Mouse (Mus musculus): ENCODE measurements around the gene Zbtb4. TPM values are rescaled to one million over a fixed set of nuclear protein-coding genes. Genes with fewer than 3 reads are reported as not detected.

Gene Zbtb4
- 1.1 and 1.2 TPM in 2 replicates for polyA plus RNA-seq (2014; fragmentation: Nextera tagmentation; extraction: Ambion mirVana)

GRCm38 (mm10) chr11:69765221-69766125 lies at the start of gene Zbtb4:
Gene Zbtb4 (plus strand): TSS chr11:69765912.
- peak within 1 kb of the TSS; percentile 91 for H3K9ac ChIP-seq (replicated peaks; ENCODE audit: low read length)
- ATAC-seq (replicated peaks; ENCODE audit: insufficient number of reproducible peaks, low FRiP score, low TSS enrichment, low read depth) (peak; percentile 69), DNase-seq (ENCODE audit: low spot score) (peak; percentile 47)
- WGBS = 25% methylated on average over 34 of the region's 55 CpGs
- peak within 1 kb of the TSS; percentile 84 for H3K4me2 ChIP-seq (ENCODE audit: low read depth, low read length)
- H3K4me1 ChIP-seq (ENCODE audit: control insufficient read depth, insufficient read depth, low read length) = peaks cover under 1% of the 10 kb centered on the region
- peak within 1 kb of the TSS; percentile 52 for H3K27ac ChIP-seq (replicated peaks; ENCODE audit: low read depth, low read length)
- no peaks in the 10 kb centered on the region for H3K36me3 ChIP-seq (replicated peaks; ENCODE audit: control insufficient read depth, insufficient read depth, low read depth, low read length)
- peak within 1 kb of the TSS; percentile 80 for H3K4me3 ChIP-seq (ENCODE audit: low read depth, low read length)
- no peaks in the 10 kb centered on the region for H3K27me3 ChIP-seq (ENCODE audit: control insufficient read depth, insufficient read depth, low read length)
- H3K9me3 ChIP-seq (replicated peaks; ENCODE audit: control insufficient read depth, low read length) = no peaks in the 10 kb centered on the region

GRCm38 (mm10) chr11:69715929-69716328 lies 49.8 kb upstream of the Zbtb4 start:
- DNase-seq (ENCODE audit: low spot score) = peak; percentile 79
- Histone ChIP-seq H3K4me3 (ENCODE audit: low read depth, low read length) (no peak overlapping the region), H3K4me1 (ENCODE audit: control insufficient read depth, insufficient read depth, low read length) (peaks cover 2% of the 10 kb centered on the region; the same call in 1 of the 2 replicates), H3K9ac (replicated peaks; ENCODE audit: low read length) (no peak overlapping the region), H3K4me2 (ENCODE audit: low read depth, low read length) (no peak overlapping the region), H3K27me3 (ENCODE audit: control insufficient read depth, insufficient read depth, low read length) (no peaks in the 10 kb centered on the region), H3K36me3 (replicated peaks; ENCODE audit: control insufficient read depth, insufficient read depth, low read depth, low read length) (no peaks in the 10 kb centered on the region), H3K9me3 (replicated peaks; ENCODE audit: control insufficient read depth, low read length) (no peaks in the 10 kb centered on the region), H3K27ac (replicated peaks; ENCODE audit: low read depth, low read length) (peak overlapping the region; percentile 42; the same call in 1 of the 2 replicates)
- no peak for ATAC-seq (replicated peaks; ENCODE audit: insufficient number of reproducible peaks, low FRiP score, low TSS enrichment, low read depth)
- WGBS = 24% methylated on average over 5 of the region's 5 CpGs

GRCm38 (mm10) chr11:69716953-69717352 lies 48.8 kb upstream of the Zbtb4 start:
- Histone ChIP-seq H3K4me3 (ENCODE audit: low read depth, low read length) (no peak overlapping the region), H3K27me3 (ENCODE audit: control insufficient read depth, insufficient read depth, low read length) (no peaks in the 10 kb centered on the region), H3K9ac (replicated peaks; ENCODE audit: low read length) (no peak overlapping the region), H3K4me2 (ENCODE audit: low read depth, low read length) (no peak overlapping the region), H3K9me3 (replicated peaks; ENCODE audit: control insufficient read depth, low read length) (no peaks in the 10 kb centered on the region), H3K36me3 (replicated peaks; ENCODE audit: control insufficient read depth, insufficient read depth, low read depth, low read length) (no peaks in the 10 kb centered on the region), H3K27ac (replicated peaks; ENCODE audit: low read depth, low read length) (no peak overlapping the region), H3K4me1 (ENCODE audit: control insufficient read depth, insufficient read depth, low read length) (peaks cover 2% of the 10 kb centered on the region; the same call in 1 of the 2 replicates)
- WGBS = 62% methylated on average over 4 of the region's 4 CpGs
- DNase-seq (ENCODE audit: low spot score) (no peak), ATAC-seq (replicated peaks; ENCODE audit: insufficient number of reproducible peaks, low FRiP score, low TSS enrichment, low read depth) (no peak)

GRCm38 (mm10) chr11:69718661-69719060 lies 47.1 kb upstream of the Zbtb4 start:
- no peak overlapping the region for H3K27ac ChIP-seq (replicated peaks; ENCODE audit: low read depth, low read length)
- ATAC-seq (replicated peaks; ENCODE audit: insufficient number of reproducible peaks, low FRiP score, low TSS enrichment, low read depth) (no peak), DNase-seq (ENCODE audit: low spot score) (peak; percentile 38)
- no peak overlapping the region for H3K4me3 ChIP-seq (ENCODE audit: low read depth, low read length)
- H3K27me3 ChIP-seq (ENCODE audit: control insufficient read depth, insufficient read depth, low read length) = no peaks in the 10 kb centered on the region
- H3K36me3 ChIP-seq (replicated peaks; ENCODE audit: control insufficient read depth, insufficient read depth, low read depth, low read length) = no peaks in the 10 kb centered on the region
- H3K9ac ChIP-seq (replicated peaks; ENCODE audit: low read length) = no peak overlapping the region
- no peaks in the 10 kb centered on the region for H3K9me3 ChIP-seq (replicated peaks; ENCODE audit: control insufficient read depth, low read length)
- H3K4me2 ChIP-seq (ENCODE audit: low read depth, low read length) = no peak overlapping the region
- peaks cover 2% of the 10 kb centered on the region; the same call in 1 of the 2 replicates for H3K4me1 ChIP-seq (ENCODE audit: control insufficient read depth, insufficient read depth, low read length)
- 27% methylated on average over 15 of the region's 15 CpGs for WGBS

- no peak overlapping the region for H3K9ac ChIP-seq (replicated peaks; ENCODE audit: low read length)
- no peak for DNase-seq (ENCODE audit: low spot score)
- 72% methylated on average over 6 of the region's 6 CpGs for WGBS
Measured at GRCm38 (mm10) chr11:69719423-69719822, 46.3 kb upstream of the Zbtb4 start.

GRCm38 (mm10) chr11:69720852-69721251 lies 44.9 kb upstream of the Zbtb4 start:
- DNase-seq (ENCODE audit: low spot score) = no peak
- Histone ChIP-seq H3K9ac (replicated peaks; ENCODE audit: low read length) (no peak overlapping the region), H3K4me2 (ENCODE audit: low read depth, low read length) (no peak overlapping the region), H3K27me3 (ENCODE audit: control insufficient read depth, insufficient read depth, low read length) (no peaks in the 10 kb centered on the region), H3K4me3 (ENCODE audit: low read depth, low read length) (no peak overlapping the region), H3K9me3 (replicated peaks; ENCODE audit: control insufficient read depth, low read length) (no peaks in the 10 kb centered on the region), H3K4me1 (ENCODE audit: control insufficient read depth, insufficient read depth, low read length) (peaks cover 2% of the 10 kb centered on the region; the same call in 1 of the 2 replicates), H3K36me3 (replicated peaks; ENCODE audit: control insufficient read depth, insufficient read depth, low read depth, low read length) (no peaks in the 10 kb centered on the region), H3K27ac (replicated peaks; ENCODE audit: low read depth, low read length) (no peak overlapping the region)
- WGBS = 78% methylated on average over 6 of the region's 6 CpGs
- no peak for ATAC-seq (replicated peaks; ENCODE audit: insufficient number of reproducible peaks, low FRiP score, low TSS enrichment, low read depth)

More at GRCm38 (mm10) chr11:69719423-69719822, 46.3 kb upstream of the Zbtb4 start:
- Histone ChIP-seq H3K27me3 (ENCODE audit: control insufficient read depth, insufficient read depth, low read length) (no peaks in the 10 kb centered on the region), H3K4me2 (ENCODE audit: low read depth, low read length) (no peak overlapping the region), H3K4me1 (ENCODE audit: control insufficient read depth, insufficient read depth, low read length) (peaks cover 2% of the 10 kb centered on the region; the same call in 1 of the 2 replicates), H3K36me3 (replicated peaks; ENCODE audit: control insufficient read depth, insufficient read depth, low read depth, low read length) (no peaks in the 10 kb centered on the region), H3K9me3 (replicated peaks; ENCODE audit: control insufficient read depth, low read length) (no peaks in the 10 kb centered on the region), H3K4me3 (ENCODE audit: low read depth, low read length) (no peak overlapping the region), H3K27ac (replicated peaks; ENCODE audit: low read depth, low read length) (no peak overlapping the region)
- no peak for ATAC-seq (replicated peaks; ENCODE audit: insufficient number of reproducible peaks, low FRiP score, low TSS enrichment, low read depth)

- Histone ChIP-seq H3K9ac (replicated peaks; ENCODE audit: low read length) (no peak overlapping the region), H3K27me3 (ENCODE audit: control insufficient read depth, insufficient read depth, low read length) (no peaks in the 10 kb centered on the region), H3K4me1 (ENCODE audit: control insufficient read depth, insufficient read depth, low read length) (peaks cover 2% of the 10 kb centered on the region; the same call in 1 of the 2 replicates), H3K9me3 (replicated peaks; ENCODE audit: control insufficient read depth, low read length) (no peaks in the 10 kb centered on the region), H3K27ac (replicated peaks; ENCODE audit: low read depth, low read length) (no peak overlapping the region), H3K4me2 (ENCODE audit: low read depth, low read length) (no peak overlapping the region), H3K36me3 (replicated peaks; ENCODE audit: control insufficient read depth, insufficient read depth, low read depth, low read length) (no peaks in the 10 kb centered on the region), H3K4me3 (ENCODE audit: low read depth, low read length) (no peak overlapping the region)
- DNase-seq (ENCODE audit: low spot score) (no peak), ATAC-seq (replicated peaks; ENCODE audit: insufficient number of reproducible peaks, low FRiP score, low TSS enrichment, low read depth) (no peak)
- 60% methylated on average over 2 of the region's 2 CpGs for WGBS
Measured at GRCm38 (mm10) chr11:69723074-69723473, 42.6 kb upstream of the Zbtb4 start.

- Histone ChIP-seq H3K4me1 (ENCODE audit: control insufficient read depth, insufficient read depth, low read length) (no peaks in the 10 kb centered on the region), H3K9me3 (replicated peaks; ENCODE audit: control insufficient read depth, low read length) (no peaks in the 10 kb centered on the region), H3K36me3 (replicated peaks; ENCODE audit: control insufficient read depth, insufficient read depth, low read depth, low read length) (no peaks in the 10 kb centered on the region), H3K27ac (replicated peaks; ENCODE audit: low read depth, low read length) (no peak overlapping the region), H3K9ac (replicated peaks; ENCODE audit: low read length) (no peak overlapping the region), H3K4me2 (ENCODE audit: low read depth, low read length) (no peak overlapping the region), H3K27me3 (ENCODE audit: control insufficient read depth, insufficient read depth, low read length) (no peaks in the 10 kb centered on the region), H3K4me3 (ENCODE audit: low read depth, low read length) (no peak overlapping the region)
- no peak for ATAC-seq (replicated peaks; ENCODE audit: insufficient number of reproducible peaks, low FRiP score, low TSS enrichment, low read depth)
- no peak for DNase-seq (ENCODE audit: low spot score)
- 46% methylated on average over 5 of the region's 5 CpGs for WGBS
Measured at GRCm38 (mm10) chr11:69725951-69726350, 39.8 kb upstream of the Zbtb4 start.
